Mouse (Mus musculus) kidney, adult 8-10 months (tissue): ENCODE data around the gene Tarbp2.

Experiments used
- DNase-seq, 2 experiments: peaks; one replicate each; pipeline ENCODE4 v3.0.0; 2022

Tarbp2 gene

DNA sequence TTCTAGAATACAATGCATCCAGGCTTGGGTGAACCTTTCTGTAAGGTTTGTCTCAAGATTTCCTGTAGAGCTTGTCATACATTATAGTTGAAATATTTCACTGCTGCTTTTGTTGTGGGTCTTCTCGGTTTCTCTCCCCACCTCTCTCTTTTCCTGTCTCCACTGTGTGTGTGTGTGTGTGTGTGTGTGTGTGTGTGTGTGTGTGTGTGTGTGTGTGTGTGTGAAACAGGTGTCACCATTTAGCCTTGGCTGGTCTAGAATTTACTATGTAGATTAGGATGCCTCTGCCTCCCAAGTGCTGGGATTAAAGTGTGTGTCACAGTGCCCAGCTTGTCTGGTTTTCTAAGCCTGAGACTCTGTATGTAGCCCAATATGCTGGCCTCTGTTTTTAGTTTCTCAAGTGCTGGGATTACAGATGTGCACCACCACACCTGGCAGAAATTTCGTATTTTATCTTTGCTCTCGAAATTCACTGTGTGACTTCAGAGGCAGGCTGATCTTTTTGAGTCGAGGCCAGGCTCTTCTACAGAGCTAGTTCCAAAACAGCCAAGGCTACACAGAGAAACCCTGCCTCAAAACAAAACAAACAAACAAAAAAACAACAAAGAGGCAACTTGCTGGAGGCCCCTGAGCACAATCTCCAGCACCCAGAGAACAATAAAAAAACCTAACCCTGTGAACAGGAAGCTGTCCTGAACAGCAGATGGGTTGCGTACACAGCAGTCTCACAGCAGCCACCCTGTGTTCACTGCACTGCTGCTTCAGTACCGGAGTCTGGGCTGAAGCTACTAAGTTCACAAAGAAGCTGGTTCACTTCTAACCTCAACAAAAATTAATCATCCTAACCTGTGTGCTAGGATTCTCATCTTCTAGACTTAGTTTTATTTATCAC lies 8.4 kb downstream of the Tarbp2 start:
- DNase-seq, result no peak

- DNase-seq, result no peak
Measured at GRCm38 (mm10) chr15:102527936-102528335, 9.9 kb downstream of the Tarbp2 start.

- DNase-seq, result no peak
Measured at GRCm38 (mm10) chr15:102528396-102528795, 10.4 kb downstream of the Tarbp2 start.

DNA sequence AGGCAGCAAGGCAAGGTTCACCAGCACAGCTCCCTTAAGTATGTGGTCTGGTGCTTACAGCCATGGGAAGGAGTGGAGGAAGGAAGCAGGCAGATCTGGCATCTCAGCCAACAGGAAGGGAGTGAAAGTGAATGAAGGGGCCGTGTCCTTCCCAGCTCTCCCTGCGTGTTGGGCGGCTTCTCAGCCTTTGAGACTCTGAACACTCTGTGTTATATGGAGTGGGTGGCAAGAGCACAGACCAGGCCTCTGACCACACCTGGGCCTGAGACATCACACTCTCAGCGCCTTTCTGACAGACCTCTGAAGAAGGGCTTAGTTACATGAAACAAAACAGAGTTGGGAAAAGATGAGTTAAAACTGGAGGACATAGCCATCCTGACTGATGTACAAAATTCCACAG lies 12.6 kb downstream of the Tarbp2 start:
- DNase-seq, result no peak

DNA sequence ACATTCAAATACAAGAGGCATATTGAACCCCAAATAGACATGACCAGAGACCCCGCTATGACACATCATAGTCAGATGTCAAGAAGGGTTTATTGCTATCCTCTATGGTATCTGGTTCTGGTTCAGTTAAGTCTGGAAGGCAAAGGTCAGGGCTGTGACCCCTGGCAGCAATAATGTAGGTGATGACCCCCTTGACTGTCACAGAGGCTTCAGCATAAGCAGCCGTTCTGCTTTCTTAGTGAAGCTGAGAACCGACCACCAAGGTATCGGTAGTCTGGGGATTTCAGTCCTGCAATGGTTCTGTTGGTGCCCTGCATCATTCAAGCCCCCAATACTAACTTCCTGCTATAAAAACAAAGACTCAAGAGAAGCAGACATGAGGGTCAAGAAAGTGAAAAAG lies 13.6 kb downstream of the Tarbp2 start:
- DNase-seq, result no peak

DNA sequence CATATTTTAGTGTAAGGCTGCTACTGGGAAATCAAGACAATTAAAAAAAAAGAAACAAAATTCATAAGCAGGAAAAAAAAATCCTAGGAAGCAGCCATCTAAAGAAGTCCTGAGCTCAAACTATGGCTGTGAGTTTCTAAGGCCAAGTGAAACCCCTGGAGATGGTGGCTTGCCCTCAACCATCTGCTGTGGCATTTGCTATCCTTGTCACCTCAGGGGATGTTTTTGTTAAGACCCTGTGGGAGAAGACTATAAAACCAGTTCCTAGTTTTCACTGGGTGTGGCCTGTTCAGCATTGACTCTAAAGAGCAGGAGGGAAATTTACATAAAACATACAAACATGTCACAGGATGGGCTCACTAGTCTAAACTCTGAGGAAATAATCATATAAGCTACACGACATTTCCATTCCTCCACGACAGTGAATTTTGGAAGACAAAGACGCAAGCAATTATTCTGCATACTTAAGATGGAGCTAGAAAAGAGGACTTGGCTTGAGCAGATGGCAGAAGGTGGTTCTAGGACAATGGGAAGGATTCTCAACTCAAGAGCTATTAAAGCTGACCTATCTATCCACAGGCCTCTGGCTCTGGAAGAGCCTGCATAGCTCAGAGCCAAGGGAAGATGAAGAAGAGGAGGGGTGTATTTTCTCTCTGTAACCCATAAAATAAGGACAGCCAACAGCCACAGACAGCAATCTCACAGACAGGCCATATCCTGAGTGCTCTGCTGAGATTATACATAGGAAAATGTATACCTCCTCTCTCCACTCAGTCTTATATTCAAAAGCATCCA lies 14.3 kb downstream of the Tarbp2 start:
- no peak for DNase-seq

DNA sequence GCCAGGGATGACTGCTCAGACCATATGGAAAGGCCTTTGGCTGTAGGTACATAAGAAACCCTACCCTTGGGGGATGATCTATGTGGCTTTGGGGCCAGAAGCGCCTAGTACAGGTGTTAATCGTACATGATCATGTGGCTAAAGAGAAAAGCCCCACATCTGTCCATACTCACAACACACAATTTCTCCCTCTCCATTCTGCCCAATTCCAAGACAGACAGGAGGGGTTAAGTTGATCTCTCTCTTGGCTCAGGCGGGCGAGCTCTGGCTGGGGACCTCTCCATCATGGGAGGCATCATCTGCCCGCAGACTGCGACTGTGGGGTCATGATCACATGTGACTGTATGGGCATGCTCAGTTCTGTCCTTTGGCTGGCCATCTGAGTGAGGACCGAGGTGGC lies 15.9 kb downstream of the Tarbp2 start:
- no peak for DNase-seq

- DNase-seq, result no peak
Measured at GRCm38 (mm10) chr15:102544801-102545200, 26.8 kb downstream of the Tarbp2 start.

- no peak for DNase-seq
Measured at GRCm38 (mm10) chr15:102546246-102546645, 28.3 kb downstream of the Tarbp2 start.

DNA sequence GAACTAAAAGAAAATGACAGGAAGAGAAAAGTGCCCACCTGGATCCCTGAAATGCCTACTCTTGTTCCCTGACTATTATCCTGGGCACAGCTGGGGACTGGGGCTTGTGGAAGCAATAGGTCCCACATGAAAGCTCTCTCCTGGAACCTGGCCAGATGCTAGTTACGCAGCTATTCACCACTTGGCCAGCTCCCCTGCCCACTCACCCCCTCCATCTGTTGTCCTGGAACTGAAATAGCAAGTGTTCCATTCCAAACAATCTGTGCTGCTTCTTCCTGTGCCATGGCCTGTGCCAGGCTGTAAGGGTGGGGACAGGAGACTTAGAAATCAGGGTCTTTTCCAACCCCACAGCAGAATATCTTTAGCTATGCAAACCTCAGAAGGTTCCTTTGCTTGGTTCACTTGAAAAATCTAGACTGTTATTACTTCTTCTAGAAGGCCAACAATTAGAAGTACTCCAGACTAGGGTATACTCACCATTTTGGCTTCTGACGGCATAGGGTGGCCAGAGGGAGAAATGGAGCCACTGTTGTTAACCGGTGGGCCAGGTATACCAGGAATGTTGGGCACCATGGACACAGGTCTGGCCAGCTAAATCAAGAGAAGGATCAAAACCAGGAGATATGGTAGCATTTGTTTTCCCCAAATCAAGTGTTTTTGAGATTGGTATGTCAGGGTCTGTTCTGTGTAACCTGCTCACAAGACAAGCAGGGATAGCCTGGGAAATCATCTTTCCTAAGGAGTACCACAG lies 28.9 kb downstream of the Tarbp2 start:
- DNase-seq, result peak; percentile 34 to 38

- DNase-seq, result peak in 1 of 2 experiments; percentile 20
Measured at GRCm38 (mm10) chr15:102547478-102547877, 29.5 kb downstream of the Tarbp2 start.

- no peak for DNase-seq
Measured at GRCm38 (mm10) chr15:102552599-102552998, 34.6 kb downstream of the Tarbp2 start.

- no peak for DNase-seq
Measured at GRCm38 (mm10) chr15:102555581-102555980, 37.6 kb downstream of the Tarbp2 start.

DNA sequence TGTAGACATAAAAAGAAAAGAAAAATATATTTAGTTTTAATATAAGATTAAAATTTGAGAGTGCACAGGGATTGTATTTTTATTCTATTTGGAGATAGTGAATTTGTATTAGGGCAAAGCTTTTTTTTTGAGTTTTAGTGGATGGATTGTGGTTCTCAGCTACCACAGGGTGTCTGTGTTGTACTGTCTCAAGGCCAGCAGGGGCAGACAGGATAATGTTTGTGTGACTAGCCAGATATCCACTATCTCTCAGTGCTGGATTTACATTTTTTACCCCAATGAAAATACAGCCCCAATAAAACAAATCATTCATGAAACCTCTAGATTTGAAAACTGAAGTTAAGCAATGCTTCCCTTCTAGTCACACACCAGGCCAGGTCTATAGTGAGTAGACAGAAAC lies 39.6 kb downstream of the Tarbp2 start:
- DNase-seq, result no peak

DNA sequence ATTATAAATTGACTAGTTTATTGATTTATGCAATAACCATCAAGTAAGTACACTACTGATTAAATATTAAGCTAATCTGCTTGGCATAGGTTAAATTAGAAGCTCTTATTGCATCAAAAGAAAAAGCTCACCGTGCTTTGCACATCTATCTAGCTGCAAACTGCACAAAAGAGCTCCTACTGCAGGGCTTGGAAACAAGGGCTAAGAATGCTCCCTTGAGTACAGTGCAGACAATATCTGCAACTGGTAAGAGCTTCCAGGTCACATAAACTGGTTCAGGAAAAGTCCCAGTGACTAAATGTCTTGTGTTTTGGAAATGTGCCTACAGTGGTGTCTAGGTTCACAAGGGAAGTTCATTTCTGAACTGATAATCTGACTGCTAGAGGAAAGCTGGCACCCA lies 44.5 kb downstream of the Tarbp2 start:
- DNase-seq, result no peak

- no peak for DNase-seq
Measured at GRCm38 (mm10) chr15:102563061-102563460, 45.1 kb downstream of the Tarbp2 start.

- DNase-seq, result no peak
Measured at GRCm38 (mm10) chr15:102563681-102564080, 45.7 kb downstream of the Tarbp2 start.

DNA sequence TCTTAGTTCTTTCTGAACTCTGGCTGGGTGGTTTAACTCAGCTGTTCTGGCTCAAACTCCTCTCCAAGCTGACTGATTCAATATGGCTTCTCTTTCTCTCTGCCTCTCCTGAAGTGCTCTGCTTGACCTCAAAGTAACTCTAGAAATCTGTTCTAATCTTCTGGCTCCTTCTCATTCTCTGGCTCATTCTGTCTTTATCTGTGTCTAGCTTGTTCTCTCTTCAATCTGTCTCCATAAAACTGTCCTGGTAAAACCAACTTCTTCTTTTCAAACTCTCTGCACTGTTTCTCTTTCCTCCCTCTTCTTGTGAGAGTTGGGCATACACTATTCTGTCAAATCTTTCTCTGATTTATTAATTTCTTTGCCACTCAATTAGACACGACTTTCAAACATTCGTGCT lies 49.9 kb downstream of the Tarbp2 start:
- DNase-seq, result no peak

GRCm38 (mm10) chr15:102572081-102572480 lies 54.1 kb downstream of the Tarbp2 start:
- no peak for DNase-seq
